Mouse (Mus musculus) hindbrain, postnatal 0 days (tissue): ENCODE data around the gene Dpf1. TPM values are rescaled to one million over a fixed set of nuclear protein-coding genes. Genes with fewer than 3 reads are reported as not detected.
A peak's percentile ranks its signal among the peaks of the same experiment; 100 is the strongest.

Experiments
- ATAC-seq: fragments of 200-750 bp; cut with Nextera tagmentation; 2 replicates; pipeline ENCODE4 v1.8.0; 2017; ENCODE audit warnings: mild to moderate bottlenecking, moderate TSS enrichment, moderate library complexity
- DNase-seq: peaks from one replicate; pipeline ENCODE4 v3.0.0-alpha.2; 2015; ENCODE audit warnings: low spot score
- H3K27ac ChIP-seq: fragments of 300-500 bp; sonication (generic); 2 replicates; pipeline ENCODE4 v1.5.1; 2014; ENCODE audit warnings: mild to moderate bottlenecking
- H3K27me3 ChIP-seq: fragments of 300-500 bp; sonication (generic); 2 replicates; pipeline ENCODE4 v1.6.1; 2014; ENCODE audit warnings: low read length, mixed read lengths; ENCODE audit not compliant: insufficient read depth
- H3K36me3 ChIP-seq: fragments of 300-500 bp; sonication (generic); 2 replicates; pipeline ENCODE4 v1.6.1; 2014; ENCODE audit warnings: low read length, mixed read lengths; ENCODE audit not compliant: insufficient read depth
- H3K4me1 ChIP-seq: fragments of 300-500 bp; sonication (generic); 2 replicates; pipeline ENCODE4 v1.6.1; 2014; ENCODE audit warnings: antibody characterized with exemption, low read length, mixed read lengths; ENCODE audit not compliant: insufficient read depth
- H3K4me2 ChIP-seq: fragments of 300-500 bp; sonication (generic); 2 replicates; pipeline ENCODE4 v1.6.1; 2014; ENCODE audit warnings: low read depth, mild to moderate bottlenecking, low read length, moderate library complexity, mixed read lengths
- H3K4me3 ChIP-seq: fragments of 300-500 bp; sonication (generic); 2 replicates; pipeline ENCODE4 v1.5.1; 2014; ENCODE audit warnings: low read length
- H3K9ac ChIP-seq: fragments of 300-500 bp; sonication (generic); replicated peaks from 2 replicates; pipeline ENCODE4 v1.6.1; 2014; ENCODE audit warnings: mild to moderate bottlenecking, low read length, moderate library complexity, mixed read lengths
- H3K9me3 ChIP-seq: fragments of 300-500 bp; sonication (generic); 2 replicates; pipeline ENCODE4 v1.6.1; 2016; ENCODE audit warnings: low read length, mixed read lengths
- CTCF ChIP-seq: IDR thresholded peaks from 2 replicates; pipeline ENCODE4 v1.5.1; 2016; ENCODE audit warnings: antibody characterized with exemption, control low read depth, low read depth
- WGBS: fragments of 180-500 bp; shearing (Covaris S2); extraction: QIAGEN DNeasy Blood & Tissue Kit; methylation state at CpG from one replicate; pipeline ENCODE4 v1.1.7; 2014; 5-methylcytosine and 5-hydroxymethylcytosine counted together
- polyA plus RNA-seq: library from polyadenylated mRNA; unstranded; fragments of >200 nt; fragmentation: Nextera tagmentation; extraction: Ambion mirVana; gene quantifications from 2 replicates; pipeline ENCODE4 v1.2.1, GENCODE M21; 2015
- total RNA-seq: library from RNA; depleted of rRNA; stranded (reverse); fragments of >200 nt; gene quantifications from 2 replicates; pipeline ENCODE4 v1.2.3, GENCODE M21; 2014

Gene Dpf1
- total and polyA plus RNA-seq, 2 experiments from 2014 or later: 111 to 158 TPM

GRCm38 (mm10) chr7:29338984-29339679 is 35.4 kb downstream of the Dpf1 start:
- Histone ChIP-seq H3K4me3 (no peak overlapping the region), H3K27me3 (no peaks in the 10 kb centered on the region), H3K27ac (no peak overlapping the region), H3K9me3 (no peaks in the 10 kb centered on the region), H3K4me2 (no peak overlapping the region), H3K9ac (no peak overlapping the region), H3K36me3 (peaks cover 12% of the 10 kb centered on the region; the same call in 1 of the 2 replicates), H3K4me1 (no peaks in the 10 kb centered on the region)
- WGBS: 77% methylated on average over 14 of the region's 14 CpGs
- no peak for DNase-seq
- no peak for ATAC-seq
- TF ChIP-seq CTCF: no peak

GRCm38 (mm10) chr7:29340247-29340646 is 36.5 kb downstream of the Dpf1 start:
- H3K27me3 ChIP-seq: no peaks in the 10 kb centered on the region
- no peak overlapping the region for H3K4me3 ChIP-seq
- TF ChIP-seq CTCF: no peak
- H3K4me2 ChIP-seq: no peak overlapping the region
- no peaks in the 10 kb centered on the region for H3K9me3 ChIP-seq
- 90% methylated on average over 9 of the region's 9 CpGs for WGBS
- H3K4me1 ChIP-seq: no peaks in the 10 kb centered on the region
- H3K27ac ChIP-seq: no peak overlapping the region
- no peak for ATAC-seq
- no peak overlapping the region for H3K9ac ChIP-seq
- DNase-seq: no peak
- peaks cover 12% of the 10 kb centered on the region; the same call in 1 of the 2 replicates for H3K36me3 ChIP-seq

GRCm38 (mm10) chr7:29340838-29341237 is 37.1 kb downstream of the Dpf1 start:
- Histone ChIP-seq H3K4me2 (no peak overlapping the region), H3K4me3 (no peak overlapping the region), H3K9ac (no peak overlapping the region), H3K4me1 (no peaks in the 10 kb centered on the region), H3K9me3 (no peaks in the 10 kb centered on the region), H3K27ac (no peak overlapping the region), H3K36me3 (peaks cover 12% of the 10 kb centered on the region; the same call in 1 of the 2 replicates), H3K27me3 (no peaks in the 10 kb centered on the region)
- ATAC-seq (no peak), DNase-seq (no peak)
- 89% methylated on average over 8 of the region's 8 CpGs for WGBS
- no peak for TF ChIP-seq CTCF

- DNase-seq: no peak
- Histone ChIP-seq H3K9me3 (no peaks in the 10 kb centered on the region), H3K27ac (peak overlapping the region; percentile 51; the same call in 1 of the 2 replicates), H3K36me3 (peaks cover 12% of the 10 kb centered on the region; the same call in 1 of the 2 replicates), H3K4me2 (no peak overlapping the region), H3K4me1 (no peaks in the 10 kb centered on the region), H3K4me3 (no peak overlapping the region), H3K9ac (no peak overlapping the region), H3K27me3 (no peaks in the 10 kb centered on the region)
- WGBS: 45% methylated on average over 12 of the region's 12 CpGs
- TF ChIP-seq CTCF: no peak
- no peak for ATAC-seq
These were observed 38.0 kb downstream of the Dpf1 start for GRCm38 (mm10) chr7:29341722-29342121.

GRCm38 (mm10) chr7:29342489-29343092 is 38.8 kb downstream of the Dpf1 start:
- Histone ChIP-seq H3K4me1 (no peaks in the 10 kb centered on the region), H3K9ac (no peak overlapping the region), H3K4me3 (no peak overlapping the region), H3K36me3 (peaks cover 12% of the 10 kb centered on the region; the same call in 1 of the 2 replicates), H3K4me2 (no peak overlapping the region), H3K9me3 (no peaks in the 10 kb centered on the region), H3K27ac (peak overlapping the region; percentile 51; the same call in 1 of the 2 replicates), H3K27me3 (no peaks in the 10 kb centered on the region)
- no peak for DNase-seq
- no peak for ATAC-seq
- 30% methylated on average over 8 of the region's 8 CpGs for WGBS
- no peak for TF ChIP-seq CTCF

GRCm38 (mm10) chr7:29343746-29344145 is 40.0 kb downstream of the Dpf1 start:
- H3K27ac ChIP-seq: no peak overlapping the region
- DNase-seq (no peak), ATAC-seq (0 out of 2 replicates have a peak, but pooled peaks have one; percentile 2)
- TF ChIP-seq CTCF: no peak
- no peak overlapping the region for H3K4me2 ChIP-seq
- no peaks in the 10 kb centered on the region for H3K27me3 ChIP-seq
- WGBS: 74% methylated on average over 7 of the region's 7 CpGs
- H3K4me1 ChIP-seq: no peaks in the 10 kb centered on the region
- no peak overlapping the region for H3K4me3 ChIP-seq
- no peaks in the 10 kb centered on the region for H3K9me3 ChIP-seq
- no peak overlapping the region for H3K9ac ChIP-seq
- peaks cover 5% of the 10 kb centered on the region; the same call in 1 of the 2 replicates for H3K36me3 ChIP-seq
